Mouse (Mus musculus) small intestine, adult 2 months (tissue): ENCODE data around the gene Kyat1. TPM values are rescaled to one million over a fixed set of nuclear protein-coding genes. Genes with fewer than 3 reads are reported as not detected.

ENCODE experiments used
- H3K27ac ChIP-seq: fragments of 200-500 bp; 2 replicates; pipeline ENCODE4 v1.5.1; 2012; ENCODE audit warnings: low read depth, low read length, control low read depth, inconsistent platforms; ENCODE audit not compliant: insufficient read depth
- H3K27me3 ChIP-seq: fragments of 200-500 bp; 2 replicates; pipeline ENCODE4 v1.6.1; 2012; ENCODE audit warnings: mild to moderate bottlenecking, moderate library complexity, low read length, inconsistent platforms; ENCODE audit not compliant: control insufficient read depth, insufficient read depth
- H3K36me3 ChIP-seq: fragments of 200-500 bp; 2 replicates; pipeline ENCODE4 v1.6.1; 2012; ENCODE audit warnings: mild to moderate bottlenecking, low read length, control low read depth, inconsistent platforms; ENCODE audit not compliant: control insufficient read depth, insufficient read depth
- H3K4me1 ChIP-seq: fragments of 200-500 bp; 2 replicates; pipeline ENCODE4 v1.6.1; 2012; ENCODE audit warnings: low read length, inconsistent platforms, mixed read lengths; ENCODE audit not compliant: control insufficient read depth, insufficient read depth, insufficient read length
- H3K4me3 ChIP-seq: fragments of 200-500 bp; 2 replicates; pipeline ENCODE4 v1.5.1; 2012; ENCODE audit warnings: low read depth, mild to moderate bottlenecking, control low read depth, inconsistent platforms, low read length, moderate library complexity
- CTCF ChIP-seq: fragments of 200-500 bp; IDR thresholded peaks from 2 replicates; pipeline ENCODE4 v1.5.1; 2012; ENCODE audit warnings: low read depth, mild to moderate bottlenecking, control low read depth, inconsistent platforms, low read length, moderate library complexity, mixed read lengths; ENCODE audit not compliant: insufficient replicate concordance, insufficient read length; ENCODE audit errors: extremely low read depth
- POLR2A ChIP-seq: fragments of 200-500 bp; IDR thresholded peaks from 2 replicates; pipeline ENCODE4 v1.6.1; 2012; ENCODE audit warnings: low read depth, mild to moderate bottlenecking, control low read depth, inconsistent platforms, low read length, moderate library complexity
- WGBS: fragments of 180-500 bp; shearing (Covaris S2); methylation state at CpG from one replicate; pipeline ENCODE4 v1.1.7; 2018; 5-methylcytosine and 5-hydroxymethylcytosine counted together
- polyA plus RNA-seq: library from polyadenylated mRNA; depleted of rRNA; stranded (reverse); fragments of >200 nt; gene quantifications from 2 replicates; pipeline ENCODE4 v1.2.3, GENCODE M21; 2012

Kyat1 gene
- polyA plus RNA-seq, 1 experiment, result 77.0 TPM

DNA sequence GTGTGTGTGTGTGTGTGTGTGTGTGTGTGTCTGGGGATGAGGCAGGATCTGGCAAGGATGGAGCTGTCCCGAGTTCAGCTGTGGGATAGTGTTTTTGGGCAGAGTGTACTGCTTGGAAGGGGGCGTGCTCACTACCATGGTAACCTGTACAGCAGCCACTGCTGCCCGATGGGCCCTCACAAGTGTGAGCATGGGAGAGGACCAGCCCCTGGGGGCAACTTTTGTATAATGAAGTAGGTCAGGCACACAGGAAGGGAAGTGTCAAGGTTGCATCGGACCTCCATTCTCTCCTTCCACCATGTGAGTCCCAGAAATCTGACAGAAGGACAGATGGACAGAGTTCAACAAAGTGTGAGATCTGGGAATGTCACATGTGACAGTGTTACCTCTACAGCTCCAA, 42.0 kb upstream of the Kyat1 start:
- no peak overlapping the region for H3K4me3 ChIP-seq
- no peak for TF ChIP-seq CTCF
- TF ChIP-seq POLR2A, result no peak
- no peaks in the 10 kb centered on the region for H3K27me3 ChIP-seq
- peaks cover 48% of the 10 kb centered on the region for H3K4me1 ChIP-seq
- H3K27ac ChIP-seq, result no peak overlapping the region
- H3K36me3 ChIP-seq, result peaks cover 16% of the 10 kb centered on the region
- WGBS, result 65% methylated on average over 4 of the region's 4 CpGs

DNA sequence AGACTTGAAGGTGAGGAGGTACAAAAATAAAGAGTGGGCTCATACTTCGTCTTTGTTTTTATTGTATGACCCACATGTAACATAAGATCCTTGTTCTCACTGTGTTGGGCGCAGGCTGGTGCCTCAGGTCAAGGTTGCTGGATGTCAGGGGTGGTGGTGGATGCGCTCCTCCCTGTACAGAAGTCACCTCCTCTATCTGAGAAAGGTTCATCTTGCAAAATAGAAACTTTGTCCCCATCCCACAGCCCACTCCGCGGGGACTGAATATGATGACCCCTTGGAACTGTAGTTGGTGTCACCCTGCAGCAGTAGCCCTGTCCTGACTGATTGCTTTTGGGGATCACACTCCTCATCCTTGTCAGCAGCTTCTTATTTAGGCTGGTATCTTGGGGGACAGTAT, 41.4 kb upstream of the Kyat1 start:
- Histone ChIP-seq H3K27ac (no peak overlapping the region), H3K4me1 (peaks cover 43% of the 10 kb centered on the region), H3K4me3 (no peak overlapping the region), H3K27me3 (no peaks in the 10 kb centered on the region), H3K36me3 (peaks cover 18% of the 10 kb centered on the region)
- no peak for TF ChIP-seq POLR2A
- no peak for TF ChIP-seq CTCF
- WGBS, result 94% methylated on average over 5 of the region's 5 CpGs

DNA sequence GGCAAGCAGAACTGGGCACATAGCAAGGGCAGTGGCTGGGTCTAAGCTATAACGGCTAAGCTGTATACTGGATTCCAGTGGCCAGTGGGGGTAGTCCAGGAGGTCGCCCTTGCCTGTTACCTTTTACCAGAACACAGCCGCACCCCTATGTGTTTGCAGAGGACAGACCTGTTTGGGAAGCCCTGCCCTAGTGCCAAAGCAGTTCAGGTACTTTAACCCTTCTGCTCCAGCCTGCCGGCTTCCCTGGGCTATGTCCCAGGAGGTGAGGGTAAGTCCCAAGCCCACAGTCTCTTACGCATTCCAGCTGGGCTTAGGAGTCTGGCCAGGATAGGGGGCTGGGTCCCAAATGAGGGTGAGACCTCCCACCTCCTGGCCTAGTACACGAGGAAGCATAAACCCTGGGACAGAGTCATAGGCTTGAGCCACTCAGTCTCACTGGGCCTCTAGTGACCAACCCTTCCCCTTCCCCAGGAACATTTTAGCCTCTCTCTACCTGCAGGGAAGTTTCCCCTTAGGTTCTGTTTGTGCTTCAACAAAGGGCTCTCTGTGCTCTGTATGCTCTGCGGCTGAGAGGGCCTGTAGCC, 39.0 kb upstream of the Kyat1 start:
- 28% methylated on average over 7 of the region's 7 CpGs for WGBS
- no peak overlapping the region for H3K4me3 ChIP-seq
- H3K27me3 ChIP-seq, result no peaks in the 10 kb centered on the region
- peaks cover 33% of the 10 kb centered on the region for H3K36me3 ChIP-seq
- TF ChIP-seq POLR2A, result no peak
- TF ChIP-seq CTCF, result no peak
- peaks cover 34% of the 10 kb centered on the region for H3K4me1 ChIP-seq
- peak overlapping the region; percentile 57 for H3K27ac ChIP-seq

DNA sequence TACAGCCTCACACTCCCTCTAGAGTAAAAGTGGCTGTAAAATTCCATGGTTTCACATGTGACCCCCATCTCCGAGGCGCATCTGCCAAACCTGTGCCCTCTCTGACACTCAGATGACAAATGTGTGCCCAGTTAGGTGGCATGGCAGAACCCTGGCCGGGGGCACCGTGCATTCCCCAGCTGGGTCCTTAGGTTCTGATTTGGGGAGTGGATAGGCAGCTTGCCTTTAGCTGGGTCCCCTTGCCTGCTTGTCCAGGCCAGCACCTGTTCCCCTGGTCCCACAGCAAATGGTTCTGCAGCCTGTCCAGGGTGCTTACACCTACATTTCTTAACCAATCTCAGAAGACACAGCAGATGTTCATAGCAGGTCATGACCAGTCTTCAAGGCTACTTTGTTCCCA, 37.7 kb upstream of the Kyat1 start:
- Histone ChIP-seq H3K27me3 (no peaks in the 10 kb centered on the region), H3K4me3 (no peak overlapping the region), H3K27ac (peak overlapping the region; percentile 6; the same call in 1 of the 2 replicates), H3K4me1 (peaks cover 35% of the 10 kb centered on the region), H3K36me3 (peaks cover 27% of the 10 kb centered on the region)
- TF ChIP-seq CTCF, result no peak
- TF ChIP-seq POLR2A, result no peak
- WGBS, result 90% methylated on average over 4 of the region's 4 CpGs

DNA sequence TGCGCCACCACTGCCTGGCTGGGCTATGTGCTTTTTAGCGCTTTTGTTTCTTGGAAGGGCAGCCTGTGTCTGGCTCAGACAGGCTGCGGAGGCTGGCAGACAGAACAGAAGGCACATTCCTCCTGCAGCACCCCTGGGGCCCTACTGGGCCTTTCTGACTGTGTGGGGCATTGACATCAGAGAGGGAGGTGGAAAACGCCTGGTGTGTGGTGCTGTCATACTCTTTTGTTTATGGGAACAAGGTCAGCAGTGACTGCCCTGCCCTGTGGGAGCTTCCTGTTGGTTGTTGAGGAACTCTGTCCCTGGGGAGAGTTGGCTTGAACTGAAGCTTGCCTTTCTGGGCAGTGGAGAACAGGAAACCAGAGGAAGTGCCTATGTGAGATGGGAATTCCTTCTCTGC, 36.9 kb upstream of the Kyat1 start:
- TF ChIP-seq CTCF (no peak), POLR2A (no peak)
- 60% methylated on average over 4 of the region's 4 CpGs for WGBS
- H3K4me1 ChIP-seq, result peaks cover 33% of the 10 kb centered on the region
- no peaks in the 10 kb centered on the region for H3K27me3 ChIP-seq
- H3K27ac ChIP-seq, result peak overlapping the region; percentile 71
- peaks cover 25% of the 10 kb centered on the region for H3K36me3 ChIP-seq
- no peak overlapping the region for H3K4me3 ChIP-seq

DNA sequence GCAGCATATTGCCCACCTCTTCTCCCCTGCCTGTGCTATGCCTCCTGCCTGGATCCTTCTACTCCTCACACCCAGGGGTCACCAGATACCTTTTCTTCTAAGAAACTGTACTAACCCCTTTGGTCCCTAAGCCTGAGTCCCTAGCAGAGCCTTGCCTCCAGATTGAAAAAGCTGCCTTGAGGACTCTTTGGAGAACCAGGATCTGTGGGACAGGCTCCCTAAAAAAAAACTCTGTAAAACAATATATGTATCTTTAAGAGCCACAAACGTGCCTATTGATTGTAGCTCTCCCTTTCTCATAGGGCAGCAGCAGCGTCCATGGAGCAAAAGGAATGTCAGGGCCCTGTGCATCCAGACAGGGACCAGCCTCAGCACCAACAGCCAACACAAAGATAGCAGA, 34.6 kb upstream of the Kyat1 start, which contains the start of gene Gm28035:
Gene Gm28035, plus strand, starts transcription at position 301 of the 400 bp plus-strand sequence.
- 59% methylated on average over 2 of the region's 2 CpGs for WGBS
- 0 out of 2 replicates have a peak within 1 kb of the TSS, but pooled peaks have one; percentile 10 for H3K4me3 ChIP-seq

DNA sequence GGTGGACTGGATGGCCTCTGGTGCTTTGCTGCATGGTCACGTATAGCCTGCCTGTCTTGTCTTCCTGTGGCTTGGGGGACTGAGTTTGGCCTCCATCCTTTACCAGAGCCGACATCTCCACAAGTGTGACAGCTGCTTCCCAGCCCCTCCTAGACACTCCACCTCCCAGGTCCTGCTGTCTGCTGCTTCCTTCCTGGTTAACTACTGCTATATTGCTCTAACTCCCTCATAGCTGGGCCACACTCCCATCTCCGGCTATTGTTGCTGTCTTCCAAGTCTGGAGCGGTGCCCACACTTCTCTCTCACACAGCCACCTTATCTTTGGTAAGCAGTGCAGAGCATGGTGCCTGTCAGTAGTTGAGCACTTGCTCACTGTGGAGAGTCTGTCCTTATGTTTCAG, 34.1 kb upstream of the Kyat1 start:
- Histone ChIP-seq H3K27ac (peak overlapping the region; percentile 91), H3K36me3 (peaks cover 24% of the 10 kb centered on the region), H3K27me3 (no peaks in the 10 kb centered on the region), H3K4me3 (0 out of 2 replicates have a peak overlapping the region, but pooled peaks have one; percentile 10), H3K4me1 (peaks cover 25% of the 10 kb centered on the region)
- WGBS, result 30% methylated on average over 4 of the region's 4 CpGs
- TF ChIP-seq POLR2A (no peak; the same call in 1 of the 2 replicates), CTCF (no peak)

More for the DNA sequence above, 34.6 kb upstream of the Kyat1 start, which contains the start of gene Gm28035:
- TF ChIP-seq CTCF (no peak), POLR2A (no peak)
- Histone ChIP-seq H3K4me1 (peaks cover 28% of the 10 kb centered on the region), H3K27me3 (no peaks in the 10 kb centered on the region), H3K27ac (peak within 1 kb of the TSS; percentile 91), H3K36me3 (peaks cover 24% of the 10 kb centered on the region)

DNA sequence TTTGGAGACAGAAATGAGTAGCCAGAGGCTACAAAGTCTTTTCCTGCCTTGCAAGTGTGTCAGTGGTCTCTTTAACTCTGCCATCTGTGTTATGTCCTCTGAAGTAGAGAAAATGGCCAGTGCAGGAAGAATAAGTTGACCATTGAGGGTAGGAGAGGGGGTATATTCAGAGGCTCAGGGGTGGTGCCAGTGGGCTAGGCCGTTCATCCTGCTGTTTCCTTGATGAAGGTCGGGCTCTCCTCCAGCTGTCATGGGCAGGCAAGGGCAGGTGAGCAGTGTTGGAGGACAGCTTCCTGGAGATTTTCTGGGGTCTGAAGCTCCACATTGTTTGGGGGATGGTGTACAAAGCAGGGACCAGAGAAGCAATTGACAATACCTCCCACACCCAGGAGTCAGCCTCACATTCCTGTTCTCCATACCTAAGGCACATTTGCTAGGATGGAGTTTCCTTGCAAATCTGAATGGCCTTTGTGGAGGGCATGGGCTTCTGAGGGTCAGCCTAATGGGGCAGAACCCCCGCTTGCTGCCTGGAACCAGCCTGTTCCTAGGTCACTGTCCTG, 33.3 kb upstream of the Kyat1 start:
- WGBS, result 39% methylated on average over 3 of the region's 3 CpGs
- Histone ChIP-seq H3K4me1 (peaks cover 20% of the 10 kb centered on the region), H3K36me3 (peaks cover 21% of the 10 kb centered on the region), H3K4me3 (peak overlapping the region; percentile 94), H3K27ac (peak overlapping the region; percentile 91), H3K27me3 (no peaks in the 10 kb centered on the region)
- TF ChIP-seq CTCF (no peak), POLR2A (no peak)
